Mouse (Mus musculus) left cerebral cortex, postnatal 25 days (tissue): ENCODE measurements around the gene Babam2. TPM values are rescaled to one million over a fixed set of nuclear protein-coding genes. Genes with fewer than 3 reads are reported as not detected.

Experiments used
- DNase-seq, 2 experiments: peaks; one replicate each; pipeline ENCODE4 v3.0.0; 2022; ENCODE audit warnings: low spot score in 2 of 2, mixed read lengths in 1 of 2
- intact Hi-C: fragments of 180-260 bp; cut with DNase I; formaldehyde crosslinking; loops from one replicate; pipeline ENCODE4 v1.15.1; 2025
- total RNA-seq, 2 experiments: library from RNA; stranded (reverse); gene quantifications; 2 replicates each; pipeline ENCODE4 v1.2.3; 2021

Babam2 gene
- total RNA-seq, 2 experiments from 2014 or later = 40.0 to 41.8 TPM

GRCm38 (mm10) chr5:31862753-31863468, 165.4 kb downstream of the Babam2 start:
- intact Hi-C loops = no loop called here
- DNase-seq = no peak

- DNase-seq = no peak
- intact Hi-C loops = no loop called here
These were observed 166.6 kb downstream of the Babam2 start for GRCm38 (mm10) chr5:31864095-31864494.

- DNase-seq = no peak
- intact Hi-C loops = no loop called here
These were observed 168.6 kb downstream of the Babam2 start for GRCm38 (mm10) chr5:31866071-31866470.

- intact Hi-C loops = no loop called here
- peak in 1 of 2 experiments; percentile 14 for DNase-seq
These were observed 173.5 kb downstream of the Babam2 start for GRCm38 (mm10) chr5:31870856-31871520.

GRCm38 (mm10) chr5:31873328-31873727, 175.8 kb downstream of the Babam2 start:
- DNase-seq = no peak
- intact Hi-C loops = no loop called here

- intact Hi-C loops = no loop called here
- DNase-seq = no peak
These were observed 177.1 kb downstream of the Babam2 start for GRCm38 (mm10) chr5:31874543-31874942.

GRCm38 (mm10) chr5:31875443-31875842, 178.0 kb downstream of the Babam2 start:
- DNase-seq = no peak
- intact Hi-C loops = loop anchor here (5.0 kb wide), 1 partner anchor 107 kb away; no protein-coding TSS in a partner anchor

- no peak for DNase-seq
- intact Hi-C loops = loop anchor here (5.0 kb wide), 1 partner anchor 106 kb away; no protein-coding TSS in a partner anchor
These were observed 178.9 kb downstream of the Babam2 start for GRCm38 (mm10) chr5:31876216-31876974.

- intact Hi-C loops = loop anchor here (5.0 to 10.0 kb wide), 4 partner anchors 128 to 286 kb away; partner anchors contain the start of genes Babam2, Fosl2, Mrpl33 and Rbks
- no peak for DNase-seq
These were observed 183.0 kb downstream of the Babam2 start for GRCm38 (mm10) chr5:31880457-31880856.

GRCm38 (mm10) chr5:31882297-31882696, 184.8 kb downstream of the Babam2 start:
- peak; percentile 37 to 89 for DNase-seq
- intact Hi-C loops = loop anchor here (5.0 to 10.0 kb wide), 4 partner anchors 130 to 287 kb away; partner anchors contain the start of genes Babam2, Fosl2, Mrpl33 and Rbks

GRCm38 (mm10) chr5:31884962-31885361, 187.5 kb downstream of the Babam2 start:
- no peak for DNase-seq
- intact Hi-C loops = loop anchor here (5.0 to 10.0 kb wide), 4 partner anchors 133 to 290 kb away; partner anchors contain the start of genes Babam2, Fosl2, Mrpl33 and Rbks

GRCm38 (mm10) chr5:31887590-31887989, 190.1 kb downstream of the Babam2 start:
- intact Hi-C loops = loop anchor here (10.0 kb wide), 2 partner anchors 247 to 293 kb away; partner anchors contain the start of genes Fosl2 and Mrpl33
- DNase-seq = no peak

GRCm38 (mm10) chr5:31888341-31888740, 190.9 kb downstream of the Babam2 start:
- intact Hi-C loops = loop anchor here (10.0 kb wide), 2 partner anchors 246 to 294 kb away; partner anchors contain the start of genes Fosl2 and Mrpl33
- no peak for DNase-seq

- DNase-seq = peak in 1 of 2 experiments; percentile 9
- intact Hi-C loops = no loop called here
These were observed 195.1 kb downstream of the Babam2 start for GRCm38 (mm10) chr5:31892631-31893030.

- no peak for DNase-seq
- intact Hi-C loops = no loop called here
These were observed 202.4 kb downstream of the Babam2 start for GRCm38 (mm10) chr5:31899901-31900300.

- intact Hi-C loops = no loop called here
These were observed 204.7 kb downstream of the Babam2 start for GRCm38 (mm10) chr5:31902144-31902543.

GRCm38 (mm10) chr5:31902891-31903290, 205.4 kb downstream of the Babam2 start:
- intact Hi-C loops = no loop called here

More at GRCm38 (mm10) chr5:31902144-31902543, 204.7 kb downstream of the Babam2 start:
- no peak for DNase-seq

GRCm38 (mm10) chr5:31904968-31905683, 207.6 kb downstream of the Babam2 start:
- intact Hi-C loops = no loop called here
- DNase-seq = no peak

More at GRCm38 (mm10) chr5:31902891-31903290, 205.4 kb downstream of the Babam2 start:
- DNase-seq = no peak

GRCm38 (mm10) chr5:31905808-31906207, 208.3 kb downstream of the Babam2 start:
- intact Hi-C loops = no loop called here
- no peak for DNase-seq
